Mouse (Mus musculus) mouse embryonic stem cell (cell line): ENCODE measurements around the gene Tomt.

Experiments used
- in situ Hi-C, 2 experiments: fragments of 300-500 bp; cut with MboI; formaldehyde crosslinking; loops; 1 replicate in 1 of 2; 3 replicates in 1 of 2; pipeline ENCODE4 v1.14.3; 2019 to 2020; ENCODE audit warnings: low sequenced_read_pairs in 2 of 2, low pct_unique_long_range_greater_than_20kb in 1 of 2, mixed read lengths in 1 of 2; ENCODE audit not compliant: unreplicated experiment in 1 of 2

Tomt gene

GRCm38 (mm10) chr7:101867482-101867881, 38.7 kb downstream of the Tomt start:
- in situ Hi-C loops: no loop called here

GRCm38 (mm10) chr7:101866491-101867265, 39.5 kb downstream of the Tomt start:
- in situ Hi-C loops: no loop called here

- in situ Hi-C loops: no loop called here
These were observed 42.7 kb downstream of the Tomt start, which contains the start of gene Anapc15 for GRCm38 (mm10) chr7:101863415-101863814. TSS of gene Anapc15 (plus strand) at chr7:101863715.

- in situ Hi-C loops: no loop called here
These were observed 43.9 kb downstream of the Tomt start for GRCm38 (mm10) chr7:101862291-101862690.

- in situ Hi-C loops: no loop called here
These were observed 45.2 kb downstream of the Tomt start for GRCm38 (mm10) chr7:101860978-101861377.

GRCm38 (mm10) chr7:101858362-101858761, 47.8 kb downstream of the Tomt start:
- in situ Hi-C loops: no loop called here

- in situ Hi-C loops: no loop called here
These were observed 49.1 kb downstream of the Tomt start, which contains the start of gene Folr2 for GRCm38 (mm10) chr7:101857094-101857493. TSS of gene Folr2 (minus strand) at chr7:101857194.

GRCm38 (mm10) chr7:101853816-101854215, 52.3 kb downstream of the Tomt start:
- in situ Hi-C loops: no loop called here

GRCm38 (mm10) chr7:101852846-101853245, 53.3 kb downstream of the Tomt start:
- in situ Hi-C loops: no loop called here

- in situ Hi-C loops: no loop called here
These were observed 54.5 kb downstream of the Tomt start for GRCm38 (mm10) chr7:101851689-101852088.
